Mouse (Mus musculus) regulatory T cell (primary cell): ENCODE data around the gene Mthfsl.
"Not testable (repeated sequence)": the region's sequence is repeated elsewhere in the genome, so short reads cannot be mapped to it uniquely, and the experiment has no call there.

Experiments used
- in situ Hi-C: fragments of 300-600 bp; cut with MboI, MseI; formaldehyde crosslinking; loops from one replicate; pipeline ENCODE4 v1.15.1; 2025; ENCODE audit warnings: high pct_unique_total_duplicates

Mthfsl gene

DNA sequence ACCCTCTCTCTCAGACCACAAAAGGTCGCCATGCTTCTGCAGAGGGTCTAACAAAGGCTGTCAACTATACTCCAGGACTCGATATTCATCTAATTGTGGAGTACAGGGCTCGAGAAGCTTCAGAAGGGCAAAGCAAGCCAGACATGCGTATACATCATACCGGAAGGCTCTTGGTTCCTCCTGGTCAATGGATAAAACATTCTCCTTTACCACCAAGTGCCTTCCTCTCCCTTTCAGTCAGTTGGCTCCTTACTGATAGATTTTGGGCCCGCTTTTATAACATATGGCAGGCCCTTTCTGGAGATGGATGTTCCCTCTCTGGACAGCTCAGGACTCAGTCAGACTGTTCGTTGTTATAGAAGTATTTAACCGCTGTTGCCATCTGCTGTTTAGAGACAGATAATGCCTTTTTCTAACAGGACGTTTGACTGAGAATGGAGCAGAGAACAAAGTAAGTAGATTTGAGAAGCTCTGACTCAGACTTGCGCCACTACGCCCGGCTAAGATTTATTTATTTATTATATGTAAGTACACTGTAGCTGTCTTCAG lies at the start of gene Mthfsl:
Gene Mthfsl, minus strand, starts transcription at position 308 of the 549 bp plus-strand sequence.
- in situ Hi-C loops: loop anchor here (5.0 kb wide), 2 partner anchors 173 to 388 kb away; partner anchors contain the start of gene Zfp949

DNA sequence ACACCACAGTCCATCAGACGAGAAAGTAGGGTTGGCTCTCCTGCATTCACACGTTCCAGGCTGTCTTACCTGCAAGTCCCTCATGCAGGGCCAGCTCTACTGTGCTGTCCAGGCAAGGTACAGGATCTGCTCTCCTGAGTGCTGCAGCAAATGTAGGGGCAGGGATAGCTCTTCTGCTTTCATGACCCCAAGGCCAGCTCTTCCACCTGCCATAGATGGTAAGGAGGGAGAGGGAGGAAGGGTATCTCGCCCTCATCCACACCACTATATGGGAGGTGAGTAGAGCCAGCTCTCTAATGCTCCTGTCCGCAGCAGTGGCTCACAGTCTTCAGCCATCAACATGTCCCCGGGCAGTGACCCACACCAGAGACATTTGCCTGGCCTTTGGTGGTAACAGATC lies 49.4 kb upstream of the Mthfsl start:
- in situ Hi-C loops: not testable (repeated sequence)

DNA sequence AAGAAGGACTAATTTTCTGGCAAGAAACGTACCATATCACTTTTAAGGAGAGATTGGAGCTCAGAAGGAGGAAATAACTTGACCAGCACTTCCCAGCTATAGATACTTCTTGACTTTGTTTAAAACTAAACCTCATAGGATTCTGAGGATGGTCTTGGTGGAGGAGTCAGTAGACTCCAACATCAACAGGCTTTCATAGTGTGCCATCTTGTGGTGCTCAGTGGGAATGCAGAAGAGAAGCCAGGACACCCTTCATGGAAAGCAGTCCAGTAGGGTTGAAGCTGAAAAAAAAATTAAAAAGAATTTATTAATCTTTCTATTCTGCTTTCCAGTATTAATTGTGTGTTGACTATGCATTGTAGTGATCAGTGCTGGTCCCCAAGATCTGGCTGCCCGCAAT lies 26.6 kb upstream of the Mthfsl start:
- in situ Hi-C loops: loop anchor here (10.0 to 25.0 kb wide), 3 partner anchors 188 to 484 kb away; no protein-coding TSS in a partner anchor

DNA sequence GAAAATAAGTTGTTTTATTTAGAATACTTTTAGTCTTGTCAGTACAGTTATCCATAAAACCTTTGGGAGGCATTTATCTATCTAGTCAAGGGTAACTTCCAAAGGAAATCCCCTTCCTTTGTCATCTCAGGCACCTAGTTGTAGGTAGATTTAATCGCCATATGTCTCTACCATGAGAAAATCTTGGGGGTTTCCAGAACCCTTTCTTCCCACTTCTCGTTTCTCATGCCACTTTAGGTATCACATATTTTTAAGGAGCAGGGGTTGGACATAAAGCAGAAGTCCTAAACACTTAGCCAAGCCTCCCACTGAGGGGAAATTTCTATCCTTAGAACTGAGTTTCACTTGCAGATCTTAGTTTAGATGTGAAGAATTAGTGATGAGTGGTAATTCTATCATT lies 25.9 kb upstream of the Mthfsl start:
- in situ Hi-C loops: loop anchor here (10.0 to 25.0 kb wide), 3 partner anchors 189 to 484 kb away; no protein-coding TSS in a partner anchor

DNA sequence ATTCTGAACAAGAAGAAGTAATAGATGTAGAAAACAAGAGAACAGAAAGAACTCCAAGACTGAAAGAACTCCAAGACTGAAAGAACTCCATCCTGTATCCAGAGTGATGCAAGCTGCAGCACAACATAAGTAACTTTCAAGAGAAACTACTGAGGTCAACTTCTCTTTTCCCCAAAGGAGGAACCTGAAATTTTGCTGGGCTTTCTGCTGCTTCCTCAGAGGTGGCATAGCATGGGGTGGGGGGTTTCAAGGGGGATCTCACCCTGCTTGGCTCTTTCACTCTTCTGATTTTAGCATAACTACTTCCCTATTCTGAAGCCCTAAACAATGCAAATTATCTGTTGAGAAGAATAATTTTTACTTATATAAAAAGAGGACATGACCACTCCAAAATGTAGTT lies 15.2 kb upstream of the Mthfsl start:
- in situ Hi-C loops: loop anchor here (10.0 to 25.0 kb wide), 2 partner anchors 220 to 473 kb away; partner anchors contain the start of gene Bcl2a1a

DNA sequence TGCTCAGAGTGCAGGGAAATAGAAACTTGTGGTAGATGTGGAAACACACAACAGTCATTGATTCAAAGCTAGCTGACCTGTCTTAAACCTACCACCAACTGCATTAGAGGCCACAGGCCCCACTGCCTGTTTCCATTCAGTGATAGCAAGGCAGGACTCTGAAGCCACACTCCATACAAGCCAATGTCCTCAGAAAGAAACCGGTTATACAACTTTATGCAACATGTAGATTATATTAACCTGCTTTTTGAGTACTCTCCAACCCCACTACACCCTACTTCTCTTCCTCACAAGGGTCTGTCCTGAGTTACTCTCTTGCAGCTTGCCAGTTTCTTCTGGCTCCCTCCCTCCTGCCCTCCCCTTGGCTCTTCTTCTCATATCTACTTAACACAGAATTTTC lies 13.1 kb upstream of the Mthfsl start:
- in situ Hi-C loops: loop anchor here (10.0 to 25.0 kb wide), 2 partner anchors 222 to 471 kb away; partner anchors contain the start of gene Bcl2a1a

DNA sequence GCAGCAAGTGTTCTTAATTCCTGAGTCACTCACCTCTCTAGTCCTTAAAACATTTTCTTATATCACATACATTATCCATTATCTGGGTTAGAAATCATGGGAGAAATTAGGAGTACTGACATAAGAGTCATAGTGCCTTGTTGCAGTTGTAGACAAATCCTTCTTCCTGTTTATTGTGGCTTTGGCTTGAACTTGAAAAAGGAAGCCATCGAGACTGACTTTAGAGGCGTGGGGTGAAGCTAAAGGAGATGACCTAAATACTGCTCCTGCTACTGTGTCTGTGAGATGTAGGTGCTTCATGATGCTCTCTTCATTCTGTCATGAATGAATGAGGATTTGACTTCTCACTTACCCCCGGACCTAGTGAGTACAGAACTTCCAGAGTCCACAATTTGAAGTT lies 12.2 kb upstream of the Mthfsl start:
- in situ Hi-C loops: loop anchor here (10.0 to 25.0 kb wide), 2 partner anchors 222 to 470 kb away; partner anchors contain the start of gene Bcl2a1a

DNA sequence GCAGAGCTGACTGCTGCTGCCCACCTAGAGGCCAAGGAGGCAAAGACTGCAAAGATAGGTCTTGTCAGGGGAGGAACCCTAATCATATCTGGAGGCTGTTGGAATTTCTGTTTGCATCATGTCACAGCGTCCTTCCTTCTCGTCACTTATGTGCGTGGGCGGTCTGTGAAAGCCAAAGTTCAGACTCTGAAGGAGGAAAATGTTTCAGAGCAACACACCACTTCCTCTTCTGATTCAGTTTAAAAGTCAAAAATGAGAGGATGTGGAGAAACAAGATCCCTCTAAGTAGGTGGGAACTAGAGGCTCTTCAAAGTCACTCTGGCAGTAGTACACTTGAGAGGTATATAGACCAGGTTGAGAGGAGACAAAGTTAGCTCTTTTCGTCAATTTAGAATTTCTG lies 11.6 kb upstream of the Mthfsl start, which contains the start of gene Bcl2a1d:
Gene Bcl2a1d, minus strand, starts transcription at position 187 of the 400 bp plus-strand sequence.
- in situ Hi-C loops: loop anchor here (10.0 to 25.0 kb wide), 2 partner anchors 223 to 469 kb away; partner anchors contain the start of gene Bcl2a1a

DNA sequence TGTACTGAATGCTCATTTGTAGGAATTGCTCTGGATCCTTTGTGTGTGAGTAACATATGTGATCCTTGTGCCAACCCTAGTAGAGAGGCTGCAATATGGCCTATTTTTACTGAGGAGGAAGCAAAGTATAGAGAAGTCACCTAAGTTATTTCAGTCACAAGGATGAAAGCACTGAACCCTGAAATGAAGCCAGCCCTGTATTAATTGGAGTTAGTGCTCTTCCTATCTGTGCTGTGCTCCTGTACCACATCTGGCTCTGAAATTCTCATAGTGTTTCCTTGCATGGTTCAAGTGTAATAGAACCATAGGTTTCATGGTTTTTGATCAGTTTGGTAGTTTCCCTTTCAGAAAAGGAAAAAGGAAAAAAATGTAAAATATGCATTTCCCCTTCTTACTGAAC lies 8.2 kb upstream of the Mthfsl start:
- in situ Hi-C loops: loop anchor here (25.0 kb wide), 1 partner anchor 466 kb away; no protein-coding TSS in a partner anchor

DNA sequence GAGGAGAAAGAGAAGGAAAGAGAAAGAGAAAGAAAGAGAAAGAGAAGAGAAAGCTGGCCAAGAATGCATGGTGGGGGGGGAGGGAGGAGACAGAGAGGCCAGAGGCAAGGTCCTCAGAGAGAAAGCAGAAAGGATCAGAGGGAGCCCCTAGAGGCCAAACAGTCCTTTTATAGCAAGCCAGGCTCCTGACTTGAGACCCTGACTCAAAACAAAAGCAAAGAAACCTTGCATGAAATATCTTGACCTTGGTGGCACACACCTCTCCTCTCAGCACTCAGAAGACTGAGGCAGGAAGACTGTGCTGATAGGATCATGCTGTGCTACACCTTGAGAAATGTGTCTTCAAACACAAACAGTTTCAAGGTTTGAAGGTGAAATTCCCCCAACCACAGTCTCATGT lies 1.5 kb upstream of the Mthfsl start:
- in situ Hi-C loops: loop anchor here (5.0 kb wide), 2 partner anchors 174 to 389 kb away; partner anchors contain the start of gene Zfp949

DNA sequence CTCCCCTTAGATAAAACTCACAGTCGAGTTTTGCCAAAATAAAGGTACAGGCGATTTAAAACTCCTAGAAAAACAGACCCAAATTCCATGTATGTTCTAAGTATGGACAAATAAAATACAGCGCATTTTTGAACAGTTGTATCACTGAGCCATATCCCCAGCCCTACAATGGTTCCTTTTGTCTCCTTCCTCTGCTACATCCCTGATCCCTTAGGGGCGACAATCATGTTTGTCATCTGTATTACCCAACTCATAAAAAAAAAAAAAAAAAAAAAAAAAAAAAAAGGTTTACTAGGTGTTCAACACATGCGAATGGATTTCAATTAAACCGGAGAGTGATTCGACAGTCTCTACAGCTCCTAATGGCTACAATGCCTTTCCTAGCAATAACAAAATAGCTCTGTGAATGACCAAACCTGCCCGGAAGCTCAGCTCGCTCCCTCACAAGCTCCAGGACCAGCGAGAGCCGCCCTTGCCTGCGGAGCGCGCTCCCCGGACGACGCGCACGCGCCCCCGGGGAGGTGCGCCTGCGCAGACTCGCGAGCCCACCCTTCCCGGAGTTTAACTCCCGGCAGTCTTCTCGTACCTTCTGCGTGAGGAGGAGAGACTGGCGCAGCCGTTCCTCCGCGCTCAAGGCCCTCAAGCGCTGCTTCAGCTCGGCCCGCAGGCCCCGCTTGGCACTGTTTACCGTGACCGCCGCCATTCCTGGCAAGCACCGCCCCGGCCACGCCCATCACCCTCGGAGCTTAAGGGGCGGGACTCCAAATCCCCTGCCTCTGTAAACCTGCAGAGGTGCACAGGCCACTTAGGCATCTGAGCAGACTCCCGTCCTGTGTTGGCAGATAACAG lies 799 bp downstream of the Mthfsl start:
- in situ Hi-C loops: not testable (repeated sequence)

DNA sequence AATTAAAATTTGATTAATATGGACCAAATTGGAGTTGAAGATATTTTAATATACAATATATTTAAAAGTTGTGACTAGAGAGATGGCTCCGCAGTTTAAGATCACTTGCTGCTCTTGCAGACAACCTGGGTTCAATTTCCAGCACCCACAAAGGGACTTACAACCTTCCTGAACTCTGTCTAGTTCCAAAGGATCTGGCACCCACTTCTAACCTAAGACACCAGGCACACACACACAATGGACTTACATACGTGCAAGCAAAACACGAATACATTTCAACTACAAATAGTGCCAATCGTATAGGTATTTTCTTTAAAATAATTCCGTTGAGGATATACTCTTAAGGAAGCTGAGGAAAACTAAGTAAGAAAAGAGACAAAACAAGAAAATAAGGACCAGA lies 1.5 kb downstream of the Mthfsl start:
- in situ Hi-C loops: not testable (repeated sequence)

DNA sequence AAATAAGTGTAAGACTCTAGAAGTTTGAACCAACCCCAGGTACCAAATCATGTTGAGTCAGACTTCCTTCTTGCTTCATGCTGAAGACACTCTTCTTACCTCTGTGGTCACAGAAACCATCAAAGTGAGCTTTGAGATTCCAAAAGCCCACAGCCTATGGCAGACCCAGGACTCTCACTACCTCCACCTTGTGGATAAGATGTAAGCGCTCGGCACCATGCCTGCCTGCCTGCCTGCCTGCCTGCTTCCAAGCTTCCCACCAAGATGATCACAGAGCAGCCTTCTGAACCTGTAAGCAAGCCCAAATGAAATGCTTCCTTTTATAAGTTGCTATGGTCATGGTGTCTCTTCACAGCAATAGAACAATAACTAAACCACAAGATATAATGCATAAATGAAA lies 2.0 kb downstream of the Mthfsl start:
- in situ Hi-C loops: not testable (repeated sequence)

DNA sequence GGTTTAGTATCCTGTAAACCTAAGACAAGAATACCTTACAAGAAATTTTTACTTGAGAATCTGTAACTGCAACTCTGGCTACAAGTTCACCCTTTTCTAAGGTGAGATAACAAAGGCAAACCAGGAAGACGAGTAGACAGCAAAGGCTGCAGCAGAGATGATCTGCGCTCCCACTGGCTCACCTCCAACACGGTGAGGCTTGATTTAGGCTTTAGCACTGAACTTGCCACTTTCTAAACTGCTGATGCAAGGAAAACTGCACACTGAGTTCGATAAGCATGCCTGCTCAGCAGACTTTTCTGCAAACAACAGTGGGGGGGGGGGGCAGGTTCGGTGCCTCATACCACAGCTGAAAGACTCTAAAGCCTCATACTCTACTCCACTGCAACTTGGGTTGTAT lies 5.6 kb downstream of the Mthfsl start:
- in situ Hi-C loops: loop anchor here (5.0 kb wide), 1 partner anchor 503 kb away; no protein-coding TSS in a partner anchor

DNA sequence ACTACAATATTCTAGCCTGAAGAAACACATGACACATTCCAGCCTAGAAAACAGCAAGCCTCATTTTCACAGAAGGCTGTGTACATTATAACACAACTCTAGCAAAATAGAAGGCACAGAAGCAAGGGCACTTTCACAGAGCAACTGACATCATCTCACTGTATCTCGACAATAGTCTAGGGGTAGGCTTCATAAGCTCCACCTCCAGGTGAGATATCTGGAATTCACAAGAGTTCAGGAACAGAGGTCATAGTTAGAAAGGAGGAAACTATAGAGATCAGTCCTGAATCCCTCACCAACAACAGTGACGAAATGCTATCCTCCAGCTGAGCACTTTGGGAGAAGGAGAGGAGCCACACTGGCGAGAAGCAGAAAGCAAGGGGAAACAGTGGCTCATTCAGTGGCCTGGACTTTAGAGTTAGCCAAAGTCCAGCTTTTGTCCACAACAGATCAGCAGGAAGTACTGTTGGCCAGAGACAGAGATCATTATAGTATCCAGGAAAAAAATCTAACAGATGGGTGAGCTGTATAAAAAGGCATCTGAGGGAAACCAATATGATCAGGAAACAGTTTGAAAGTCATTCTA lies 7.8 kb downstream of the Mthfsl start:
- in situ Hi-C loops: loop anchor here (5.0 kb wide), 1 partner anchor 505 kb away; no protein-coding TSS in a partner anchor

DNA sequence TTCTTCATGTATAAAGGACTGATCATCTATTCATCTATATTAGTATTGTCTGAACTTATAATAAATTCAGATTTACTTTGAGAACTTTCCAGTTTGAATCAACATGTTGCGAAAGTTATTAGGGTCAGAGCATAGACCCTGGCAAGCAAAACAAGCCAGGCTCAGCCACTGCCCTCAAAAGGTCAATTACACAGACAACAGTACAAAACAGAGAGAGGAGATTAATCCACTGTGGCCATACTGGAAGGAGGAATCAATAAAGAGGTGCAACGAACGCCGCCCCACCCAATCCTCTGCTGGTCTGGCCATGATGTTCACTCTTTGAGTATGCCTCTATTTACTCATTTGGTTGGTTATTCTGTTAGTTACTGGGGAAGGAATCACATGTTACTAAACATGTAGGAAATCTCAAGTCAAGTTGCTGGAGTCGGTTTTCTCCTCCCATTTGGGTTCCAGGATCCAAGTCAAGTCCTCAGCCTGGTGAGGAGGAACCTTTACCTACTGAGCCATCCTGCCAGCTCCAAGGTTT lies 9.1 kb downstream of the Mthfsl start:
- in situ Hi-C loops: loop anchor here (5.0 kb wide), 1 partner anchor 506 kb away; no protein-coding TSS in a partner anchor

DNA sequence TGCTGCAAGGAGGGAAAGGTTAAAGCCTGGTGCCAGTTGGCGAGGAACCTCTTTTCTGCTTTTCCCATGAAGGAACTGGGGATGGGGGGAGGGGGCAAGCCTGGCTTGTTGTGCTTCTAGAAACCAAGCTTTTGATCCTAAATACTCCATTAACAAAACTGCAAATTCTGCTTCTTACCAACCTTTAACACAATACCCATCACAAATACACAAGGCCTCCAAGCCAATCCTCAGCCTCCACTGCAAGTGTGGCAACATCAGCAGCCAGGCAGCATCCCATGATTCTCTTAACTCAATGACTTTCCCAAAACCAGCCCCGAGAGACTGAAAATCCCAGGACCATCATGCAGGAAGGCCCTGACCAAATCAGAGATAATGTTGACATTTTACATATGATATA lies 9.7 kb downstream of the Mthfsl start:
- in situ Hi-C loops: loop anchor here (5.0 kb wide), 1 partner anchor 507 kb away; no protein-coding TSS in a partner anchor

DNA sequence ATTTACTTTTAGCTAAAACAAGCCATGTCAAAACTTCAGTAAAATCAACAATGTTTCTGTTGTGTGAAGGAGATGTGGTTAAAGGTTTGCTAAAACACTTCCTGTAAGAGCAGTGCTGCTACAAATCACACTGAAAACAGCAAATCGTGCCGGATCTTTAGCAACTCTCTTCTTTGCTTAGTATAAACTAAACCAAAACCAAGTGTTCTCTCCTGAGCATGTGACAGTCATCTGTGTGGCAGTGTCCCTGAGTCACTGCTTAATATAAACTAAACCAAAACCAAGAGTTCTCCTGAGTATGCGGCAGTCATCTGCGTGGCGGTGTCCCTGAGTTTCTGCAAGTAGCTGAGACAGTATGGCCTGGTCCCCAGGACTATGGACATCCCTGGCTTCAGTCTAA lies 10.3 kb downstream of the Mthfsl start:
- in situ Hi-C loops: loop anchor here (5.0 kb wide), 1 partner anchor 508 kb away; no protein-coding TSS in a partner anchor

DNA sequence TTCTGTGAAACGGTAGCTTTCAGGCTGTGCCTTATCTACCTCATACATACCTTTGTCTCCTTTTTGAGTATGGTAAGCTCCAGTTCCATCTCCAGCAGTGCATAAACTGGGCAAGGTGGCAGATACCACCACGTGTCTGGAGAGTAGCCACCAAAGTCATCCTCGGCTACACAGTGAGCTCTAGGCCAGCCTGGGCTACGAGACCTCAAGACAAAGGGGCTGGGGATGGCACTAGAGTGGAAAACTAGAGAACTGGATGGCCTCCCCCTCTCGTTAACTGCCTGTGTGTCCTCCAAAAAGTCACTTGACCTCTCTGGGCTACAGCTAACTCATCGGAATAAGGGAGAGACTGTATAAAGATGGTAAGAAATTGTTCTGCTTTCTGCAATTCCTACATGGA lies 10.8 kb downstream of the Mthfsl start:
- in situ Hi-C loops: no loop called here

DNA sequence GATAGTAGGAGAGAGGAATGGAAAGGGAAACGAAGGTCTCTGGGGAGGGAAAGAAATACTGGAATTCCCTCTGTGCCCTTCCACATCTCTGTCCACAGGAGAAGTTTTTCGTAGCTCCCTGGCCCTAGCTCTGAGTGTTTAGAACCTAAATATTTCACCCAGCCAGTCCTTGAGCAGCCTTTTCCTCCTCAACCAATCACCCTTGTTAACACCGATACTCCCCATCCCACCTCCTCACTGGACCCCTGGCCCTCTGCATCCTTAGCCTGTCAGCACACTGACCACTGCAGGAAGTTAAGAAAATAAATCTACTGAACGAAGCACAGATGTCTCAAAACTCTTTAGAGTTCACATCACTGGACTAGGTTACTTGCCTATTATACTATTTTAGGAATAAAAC lies 13.4 kb downstream of the Mthfsl start:
- in situ Hi-C loops: no loop called here

DNA sequence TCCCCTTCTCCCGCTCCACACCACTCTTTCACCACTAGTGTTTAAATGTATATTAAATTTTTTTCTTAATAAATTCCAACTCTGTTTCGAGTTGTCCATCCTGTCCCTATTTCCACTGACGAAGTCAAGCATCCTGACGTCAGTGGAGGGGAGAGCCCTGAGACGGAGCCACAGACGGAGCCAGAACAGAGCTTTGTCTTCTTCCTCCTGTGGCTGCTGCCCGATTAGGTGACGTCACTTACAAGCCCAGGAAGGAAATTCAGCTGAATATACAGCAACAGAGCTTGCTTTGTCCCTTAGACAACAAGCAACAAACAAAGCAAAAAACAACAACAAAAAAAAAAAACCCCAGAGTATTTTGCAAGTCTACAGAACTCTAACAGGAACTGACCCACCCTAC lies 14.9 kb downstream of the Mthfsl start:
- in situ Hi-C loops: not testable (repeated sequence)
